Mouse (Mus musculus): ENCODE measurements around the gene Lpin3.

Gene Lpin3

DNA sequence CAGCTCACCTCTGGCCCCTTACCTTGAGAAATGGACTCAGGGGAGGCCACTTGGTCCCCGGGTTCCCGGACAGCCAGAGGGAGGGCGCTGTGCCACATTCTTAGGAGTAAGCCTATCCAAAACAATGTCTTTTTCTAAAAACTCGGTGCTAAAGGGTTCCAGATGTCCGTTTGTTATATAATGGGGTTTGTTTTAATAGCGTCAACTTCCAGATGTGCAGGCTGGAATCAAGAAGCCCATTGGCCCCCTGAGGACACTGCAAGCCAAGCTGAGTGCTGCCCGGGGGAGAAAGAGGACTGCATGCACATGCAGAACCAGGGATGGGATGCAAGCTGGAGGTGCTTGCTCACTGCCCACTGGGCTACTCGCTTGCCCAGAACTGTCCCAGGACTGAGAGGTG is 51.9 kb downstream of the Lpin3 start:
- DNase-seq (ENCODE audit: low read depth in 1 of 2, low spot score in 2 of 2), result no peak

DNA sequence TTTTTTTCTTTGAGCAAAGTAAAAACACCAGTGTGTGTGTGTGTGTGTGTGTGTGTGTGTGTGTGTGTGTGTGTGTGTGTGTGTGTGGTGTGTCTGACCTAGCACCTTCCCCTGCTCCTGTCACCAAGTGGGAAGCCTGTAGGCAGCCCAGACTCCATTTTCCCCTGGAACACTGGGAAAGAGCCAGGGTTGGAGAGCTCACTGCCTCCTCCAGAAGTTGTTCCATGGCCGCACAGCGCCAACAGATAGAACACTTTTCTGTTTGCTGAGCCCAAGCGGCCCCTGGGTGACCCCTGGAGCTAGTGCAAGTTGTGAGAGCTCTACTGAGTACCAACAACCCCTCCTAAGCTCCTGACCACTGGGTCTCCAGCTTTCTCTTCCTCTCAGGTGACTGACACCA is 52.5 kb downstream of the Lpin3 start:
- no peak for DNase-seq (ENCODE audit: low read depth in 1 of 2, low spot score in 2 of 2)

DNA sequence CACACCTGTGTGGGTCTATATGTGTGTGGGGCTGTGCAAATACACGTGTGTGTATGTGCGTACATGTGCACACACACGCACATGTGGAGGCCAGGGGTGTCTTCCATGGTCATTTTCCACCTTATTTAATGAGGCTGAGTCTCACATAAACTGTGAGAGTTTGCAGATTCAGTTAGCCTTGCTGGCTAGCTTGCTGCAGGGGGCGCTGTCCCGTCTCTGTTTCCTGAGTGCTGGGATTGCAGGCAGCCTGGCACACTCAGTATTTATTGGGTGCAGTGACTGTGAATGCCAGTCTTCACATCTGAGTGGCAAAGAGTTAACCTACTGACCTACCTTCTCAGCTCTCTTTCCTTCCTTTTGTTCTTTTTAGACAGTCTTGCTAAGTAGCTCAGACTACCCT is 53.4 kb downstream of the Lpin3 start:
- DNase-seq (ENCODE audit: low read depth in 1 of 2, low spot score in 2 of 2), result no peak

DNA sequence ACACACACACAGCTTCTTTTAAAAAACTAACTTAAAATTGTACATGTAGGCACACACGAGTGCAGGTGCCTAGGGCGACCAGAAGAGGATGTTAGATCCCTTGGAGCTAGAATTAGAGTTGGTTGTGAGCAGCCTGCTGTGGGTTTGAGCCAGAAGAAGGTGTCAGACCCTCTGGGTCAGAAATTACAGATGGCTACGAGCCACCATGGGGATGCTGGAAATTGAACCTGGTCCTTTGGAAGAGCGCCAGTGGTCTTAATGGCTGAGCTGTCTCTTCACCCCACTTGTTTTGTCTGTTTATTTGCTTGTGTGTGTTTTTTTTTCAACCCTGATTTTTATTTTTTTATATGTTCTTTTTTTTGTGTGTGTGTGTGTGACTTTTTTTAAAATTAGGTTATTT is 54.0 kb downstream of the Lpin3 start:
- no peak for DNase-seq (ENCODE audit: low read depth in 1 of 2, low spot score in 2 of 2)

DNA sequence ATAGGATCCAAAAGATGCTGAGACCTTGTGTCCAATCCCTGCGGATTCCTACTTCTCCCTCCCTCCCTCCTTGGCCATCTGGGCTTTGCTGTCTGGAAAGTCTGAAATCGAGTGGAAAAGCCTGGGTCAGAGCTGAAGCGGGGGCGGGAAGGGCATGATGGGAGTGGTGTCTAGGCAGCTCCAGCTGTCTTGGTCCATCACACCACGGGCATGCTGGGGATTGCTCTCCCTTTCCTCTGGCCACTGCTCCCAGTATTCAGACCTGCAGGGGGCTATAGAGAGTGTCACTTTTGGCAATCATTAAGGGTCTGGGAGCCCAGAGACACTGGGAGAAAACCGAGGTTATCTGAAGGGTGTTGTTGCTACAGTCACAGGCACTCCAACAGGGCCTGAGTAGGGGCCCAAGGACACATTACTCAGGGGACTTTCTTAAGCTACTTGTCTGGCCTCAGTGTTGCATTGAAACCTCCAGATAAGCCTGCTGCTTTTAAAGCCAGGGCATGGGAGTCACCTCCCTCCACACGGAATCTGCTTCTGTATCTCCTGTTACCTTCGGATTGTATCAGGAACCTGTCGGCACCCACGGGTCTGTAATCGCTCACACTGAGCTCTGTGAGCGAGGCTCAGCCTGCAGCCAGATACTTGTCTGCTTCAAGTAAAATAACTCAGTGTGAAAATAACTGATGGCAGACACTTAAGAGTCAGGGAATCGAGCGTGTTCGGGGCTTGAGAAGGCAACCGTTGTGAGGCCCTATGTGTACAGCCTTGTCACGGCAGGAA is 60.6 kb downstream of the Lpin3 start:
- no peak for DNase-seq (ENCODE audit: low read depth in 1 of 2, low spot score in 2 of 2)

DNA sequence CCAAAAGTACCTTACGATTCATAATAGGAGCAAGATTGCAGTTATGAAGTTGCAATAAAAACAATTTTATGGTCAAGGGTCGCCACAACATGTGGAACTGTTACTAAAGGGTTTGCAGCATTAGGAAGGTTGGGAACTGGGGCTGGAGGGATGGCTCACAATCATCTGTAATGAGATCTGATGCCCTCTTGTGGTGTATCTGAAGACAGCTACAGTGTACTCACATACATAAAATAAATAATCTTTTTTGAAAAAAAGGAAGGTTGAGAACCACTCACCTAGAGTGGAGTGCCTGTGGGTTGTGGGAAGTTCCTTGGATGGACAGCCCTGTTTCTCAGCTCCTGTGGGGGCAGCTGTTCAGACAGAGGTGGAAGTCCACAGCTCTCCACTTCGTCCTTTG is 62.0 kb downstream of the Lpin3 start:
- DNase-seq (ENCODE audit: low read depth in 1 of 2, low spot score in 2 of 2), result no peak

DNA sequence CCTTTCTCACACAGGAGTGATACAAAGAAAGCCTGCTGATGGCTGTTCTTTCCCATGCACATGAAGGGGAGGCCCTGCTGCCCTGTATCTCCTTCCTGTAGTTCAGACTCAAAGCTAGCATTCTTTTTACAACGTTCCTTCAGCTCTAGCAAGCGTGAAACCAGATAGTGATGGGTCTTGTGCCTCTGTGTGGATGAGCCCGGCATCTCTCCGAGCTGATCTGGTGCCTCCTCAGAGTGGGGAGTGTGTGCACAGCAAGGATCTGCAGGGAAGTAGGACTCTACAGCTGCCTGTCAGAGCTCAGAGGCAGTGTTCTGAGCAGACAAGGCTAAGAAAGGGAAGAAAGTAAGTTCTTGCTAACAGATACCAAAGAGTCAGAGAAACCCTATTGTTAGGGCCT is 71.1 kb downstream of the Lpin3 start:
- DNase-seq (ENCODE audit: low read depth in 1 of 2, low spot score in 2 of 2), result no peak

DNA sequence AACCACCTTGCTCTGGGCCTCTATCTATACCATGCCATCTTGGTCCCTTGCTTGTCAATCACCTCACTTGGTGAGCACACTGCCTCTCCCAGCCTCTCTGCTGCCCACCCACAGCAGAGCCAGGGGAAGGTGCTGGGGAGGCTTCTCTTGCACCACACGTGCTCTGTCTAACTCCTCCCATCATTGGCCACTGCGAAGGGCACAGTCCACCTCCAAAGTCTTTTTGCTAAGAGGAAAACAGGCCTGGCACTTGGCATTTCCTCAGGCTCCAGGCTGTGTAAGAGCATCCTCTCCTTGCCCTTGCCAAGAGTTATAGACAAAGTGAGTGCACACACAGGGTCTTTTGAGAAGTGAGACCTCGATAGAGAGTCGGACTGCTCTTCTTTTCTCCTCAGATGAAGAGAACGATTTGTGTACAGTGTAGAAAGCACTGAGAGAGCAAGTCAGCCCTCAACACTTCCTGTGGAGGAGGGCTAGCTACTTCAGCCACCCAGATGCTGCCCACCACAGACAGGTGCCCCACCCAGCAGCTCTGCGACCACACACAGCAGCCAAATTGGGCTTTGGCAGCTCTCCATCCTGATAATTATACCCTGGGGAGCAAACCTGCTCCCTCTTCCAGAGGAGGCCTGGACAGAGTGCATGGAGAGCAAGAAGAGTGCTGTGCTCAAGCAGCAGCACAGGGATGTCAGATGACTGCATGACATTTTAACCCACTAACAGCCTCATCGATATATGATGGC is 72.8 kb downstream of the Lpin3 start:
- no peak for DNase-seq (ENCODE audit: low read depth in 1 of 2, low spot score in 2 of 2)

DNA sequence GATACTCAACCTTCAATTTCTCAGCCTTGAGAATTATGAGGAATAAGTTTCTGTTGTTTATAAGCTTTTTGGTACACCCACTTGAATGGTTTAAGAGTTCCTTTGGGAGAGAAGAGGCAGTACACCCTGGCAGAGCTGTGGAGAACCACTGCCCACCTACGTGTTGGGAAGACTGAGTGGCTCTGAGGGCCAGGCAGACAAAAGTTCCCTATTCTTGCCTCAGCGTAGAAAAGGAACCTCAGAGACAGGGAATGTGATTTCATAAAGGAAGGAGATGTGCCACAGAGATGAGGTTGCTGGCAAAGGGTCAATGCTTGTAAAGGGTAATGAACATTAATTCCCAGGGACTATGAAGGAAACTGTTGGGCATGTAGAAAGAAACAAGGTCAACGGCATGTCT is 74.1 kb downstream of the Lpin3 start:
- no peak for DNase-seq (ENCODE audit: low read depth in 1 of 2, low spot score in 2 of 2)

DNA sequence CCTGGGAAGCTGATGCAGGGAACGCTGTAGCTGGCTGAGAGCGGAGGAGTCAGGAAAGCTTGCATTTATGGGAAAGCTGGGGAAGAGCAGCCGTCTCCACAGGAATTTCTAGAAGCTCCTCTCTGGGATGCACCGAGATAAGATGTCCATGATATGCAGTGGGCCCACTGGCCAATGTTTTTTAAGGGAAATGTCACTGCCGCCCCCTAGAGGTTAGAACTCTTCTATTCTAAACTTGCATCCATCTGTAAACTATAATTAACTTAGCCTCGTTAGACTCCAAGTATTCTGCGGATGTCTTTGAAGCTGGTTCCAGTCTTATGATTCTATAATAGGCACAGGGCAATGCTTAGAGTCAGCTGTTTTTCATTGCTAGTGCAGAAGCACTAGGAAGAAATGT is 74.9 kb downstream of the Lpin3 start:
- no peak for DNase-seq (ENCODE audit: low read depth in 1 of 2, low spot score in 2 of 2)
